Mouse (Mus musculus) ES-Bruce4 (cell line): ENCODE measurements around the gene Nav3.

Experiments
- CTCF ChIP-seq: IDR thresholded peaks from one replicate; pipeline ENCODE4 v1.8.1; 2011; ENCODE audit warnings: low read depth, low read length
- EP300 ChIP-seq: IDR thresholded peaks from 2 replicates; pipeline ENCODE4 v1.6.1; 2011; ENCODE audit warnings: low read depth, low read length; ENCODE audit not compliant: insufficient read depth
- POLR2A ChIP-seq: IDR thresholded peaks from one replicate; pipeline ENCODE4 v1.8.1; 2011; ENCODE audit warnings: low read length; ENCODE audit not compliant: insufficient read depth

DNA sequence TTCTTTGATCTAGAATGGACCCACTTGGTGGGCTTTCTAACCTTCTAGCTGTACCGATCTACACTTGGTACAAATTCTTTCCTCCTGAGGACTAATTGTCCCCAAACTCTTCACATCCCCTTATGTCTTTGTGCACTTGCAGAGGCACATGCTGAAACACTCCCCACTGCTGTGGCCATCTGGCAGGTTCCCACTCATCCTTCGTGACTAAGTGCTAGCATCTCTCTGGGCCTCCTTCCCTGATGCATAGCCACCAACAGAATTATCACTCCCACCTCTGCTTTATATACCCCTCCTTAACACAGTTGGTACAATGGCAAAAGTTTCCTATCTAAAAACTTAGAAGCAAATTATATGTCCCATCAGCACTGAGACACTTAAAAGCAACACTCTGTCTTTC, 15.6 kb downstream of the Nav3 start:
- TF ChIP-seq POLR2A, result no peak
- no peak for TF ChIP-seq CTCF
- no peak for TF ChIP-seq EP300
